Mouse (Mus musculus) MEL (cell line): ENCODE data around the gene Prr15l. TPM values are rescaled to one million over a fixed set of nuclear protein-coding genes. Genes with fewer than 3 reads are reported as not detected.

Source experiments
- DNase-seq: peaks from one replicate; pipeline ENCODE4 v3.0.0; 2011; ENCODE audit warnings: low read depth, low spot score
- H3K27ac ChIP-seq: 2 replicates; pipeline ENCODE4 v1.5.1; 2012; ENCODE audit warnings: low read depth, mild to moderate bottlenecking, control low read depth, low read length, moderate library complexity; ENCODE audit not compliant: control insufficient read depth
- H3K27me3 ChIP-seq, 2 experiments: fragments of 150-350 bp in 1 of 2; sonication (generic) in 1 of 2; 2 replicates each; pipeline ENCODE4 v1.6.1; 2012; ENCODE audit warnings: low read length in 2 of 2, mild to moderate bottlenecking in 2 of 2, improper control_type of control experiment in 1 of 2, moderate library complexity in 1 of 2; ENCODE audit not compliant: insufficient read depth in 2 of 2, control insufficient read depth in 1 of 2
- H3K36me3 ChIP-seq, 2 experiments: 2 replicates each; pipeline ENCODE4 v1.6.1; 2012 to 2014; ENCODE audit warnings: low read length in 2 of 2, improper control_type of control experiment in 1 of 2, inconsistent platforms in 1 of 2, mild to moderate bottlenecking in 1 of 2; ENCODE audit not compliant: insufficient read depth in 2 of 2, control insufficient read depth in 1 of 2
- H3K4me1 ChIP-seq, 2 experiments: fragments of 150-350 bp in 1 of 2; sonication (generic) in 1 of 2; 2 replicates each; pipeline ENCODE4 v1.6.1; 2012; ENCODE audit warnings: low read length in 2 of 2, improper control_type of control experiment in 1 of 2, mild to moderate bottlenecking in 1 of 2; ENCODE audit not compliant: insufficient read depth in 2 of 2, control insufficient read depth in 1 of 2
- H3K4me3 ChIP-seq, 2 experiments: fragments of 150-350 bp in 1 of 2; sonication (generic) in 1 of 2; 2 replicates each; pipeline ENCODE4 v1.5.1; 2012; ENCODE audit warnings: low read depth in 2 of 2, low read length in 2 of 2, mild to moderate bottlenecking in 2 of 2, moderate library complexity in 2 of 2, control low read depth in 1 of 2, improper control_type of control experiment in 1 of 2; ENCODE audit not compliant: control insufficient read depth in 1 of 2, insufficient read depth in 1 of 2
- H3K79me2 ChIP-seq: 2 replicates; pipeline ENCODE4 v1.6.1; 2012; ENCODE audit warnings: mild to moderate bottlenecking, low read length, moderate library complexity; ENCODE audit not compliant: control insufficient read depth, poor library complexity, insufficient read depth
- H3K9ac ChIP-seq: 2 replicates; pipeline ENCODE4 v1.6.1; 2012; ENCODE audit warnings: low read depth, mild to moderate bottlenecking, control low read depth, low read length, moderate library complexity; ENCODE audit not compliant: control insufficient read depth, poor library complexity, severe bottlenecking
- H3K9me3 ChIP-seq: fragments of 150-350 bp; sonication (generic); replicated peaks from 2 replicates; pipeline ENCODE4 v1.6.1; 2012; ENCODE audit warnings: mild to moderate bottlenecking, low read length, improper control_type of control experiment, moderate library complexity; ENCODE audit not compliant: insufficient read depth
- BHLHE40 ChIP-seq: IDR thresholded peaks from 2 replicates; pipeline ENCODE4 v1.6.1; 2012; ENCODE audit warnings: low read depth, mild to moderate bottlenecking, inconsistent platforms, low read length, improper control_type of control experiment, borderline replicate concordance
- CHD2 ChIP-seq: IDR thresholded peaks from 2 replicates; pipeline ENCODE4 v1.6.1; 2011; ENCODE audit warnings: low read length, improper control_type of control experiment
- CTCF ChIP-seq, 3 experiments: IDR thresholded peaks in 2 of 3; conservative IDR thresholded peaks in 1 of 3; 2 replicates each; pipeline ENCODE4 v1.5.1; 2011 to 2012; ENCODE audit warnings: low read length in 3 of 3, low read depth in 2 of 3, mild to moderate bottlenecking in 2 of 3, improper control_type of control experiment in 1 of 3, inconsistent platforms in 1 of 3, mixed read lengths in 1 of 3, moderate library complexity in 1 of 3; ENCODE audit not compliant: control insufficient read depth in 1 of 3, insufficient read depth in 1 of 3, poor library complexity in 1 of 3, severe bottlenecking in 1 of 3
- E2F4 ChIP-seq: IDR thresholded peaks from 2 replicates; pipeline ENCODE4 v1.6.1; 2011; ENCODE audit warnings: low read depth, low read length, improper control_type of control experiment, borderline replicate concordance
- ETS1 ChIP-seq: IDR thresholded peaks from 2 replicates; pipeline ENCODE4 v1.6.1; 2012; ENCODE audit warnings: low read depth, mild to moderate bottlenecking, inconsistent platforms, low read length, improper control_type of control experiment, moderate library complexity
- GATA1 ChIP-seq: IDR thresholded peaks from 2 replicates; pipeline ENCODE4 v1.6.1; 2011; ENCODE audit warnings: low read depth, low read length, improper control_type of control experiment
- HCFC1 ChIP-seq: IDR thresholded peaks from 2 replicates; pipeline ENCODE4 v1.6.1; 2012; ENCODE audit warnings: low read depth, mild to moderate bottlenecking, inconsistent platforms, low read length, improper control_type of control experiment, moderate library complexity
- JUND ChIP-seq: IDR thresholded peaks from 2 replicates; pipeline ENCODE4 v1.6.1; 2011; ENCODE audit warnings: low read depth, mild to moderate bottlenecking, improper control_type of control experiment, low read length
- KAT2A ChIP-seq: conservative IDR thresholded peaks from 2 replicates; pipeline ENCODE4 v1.6.1; 2012; ENCODE audit warnings: low read depth, low read length, improper control_type of control experiment, inconsistent platforms
- MAX ChIP-seq: IDR thresholded peaks from 2 replicates; pipeline ENCODE4 v1.6.1; 2011; ENCODE audit warnings: low read length, improper control_type of control experiment
- MEF2A ChIP-seq: IDR thresholded peaks from 2 replicates; pipeline ENCODE4 v1.6.1; 2014; ENCODE audit warnings: low read depth, mild to moderate bottlenecking, inconsistent platforms, low read length, improper control_type of control experiment; ENCODE audit not compliant: poor library complexity, insufficient replicate concordance, severe bottlenecking; ENCODE audit errors: extremely low read depth
- MYB ChIP-seq: IDR thresholded peaks from 2 replicates; pipeline ENCODE4 v1.6.1; 2011; ENCODE audit warnings: mild to moderate bottlenecking, low read depth, low read length, improper control_type of control experiment
- MYC ChIP-seq: IDR thresholded peaks from 2 replicates; pipeline ENCODE4 v1.6.1; 2011; ENCODE audit warnings: low read depth, mild to moderate bottlenecking, low read length, improper control_type of control experiment, moderate library complexity
- NRF1 ChIP-seq: IDR thresholded peaks from 2 replicates; pipeline ENCODE4 v1.6.1; 2014; ENCODE audit warnings: low read depth, mild to moderate bottlenecking, inconsistent platforms, low read length, improper control_type of control experiment, moderate library complexity; ENCODE audit not compliant: poor library complexity, insufficient read depth, severe bottlenecking
- POLR2A ChIP-seq, 2 experiments: IDR thresholded peaks; 2 replicates each; pipeline ENCODE4 v1.6.1; 2011 to 2012; ENCODE audit warnings: low read length in 2 of 2, mild to moderate bottlenecking in 2 of 2, control low read depth in 1 of 2, improper control_type of control experiment in 1 of 2, low read depth in 1 of 2, moderate library complexity in 1 of 2; ENCODE audit not compliant: control insufficient read depth in 1 of 2, insufficient read depth in 1 of 2, poor library complexity in 1 of 2
- POLR2AphosphoS2 ChIP-seq: IDR thresholded peaks from 2 replicates; pipeline ENCODE4 v1.6.1; 2011; ENCODE audit warnings: low read length, improper control_type of control experiment
- RAD21 ChIP-seq: IDR thresholded peaks from 2 replicates; pipeline ENCODE4 v1.6.1; 2011; ENCODE audit warnings: mild to moderate bottlenecking, low read depth, low read length, improper control_type of control experiment
- SIN3A ChIP-seq: IDR thresholded peaks from 2 replicates; pipeline ENCODE4 v1.6.1; 2012; ENCODE audit warnings: low read length, improper control_type of control experiment, inconsistent platforms
- SMC3 ChIP-seq: IDR thresholded peaks from 2 replicates; pipeline ENCODE4 v1.6.1; 2011; ENCODE audit warnings: low read depth, low read length, improper control_type of control experiment
- TBP ChIP-seq: IDR thresholded peaks from 2 replicates; pipeline ENCODE4 v1.8.0; 2011; ENCODE audit warnings: low read depth, low read length, improper control_type of control experiment
- TCF12 ChIP-seq: IDR thresholded peaks from 2 replicates; pipeline ENCODE4 v1.6.1; 2014; ENCODE audit warnings: low read depth, mild to moderate bottlenecking, inconsistent platforms, low read length, improper control_type of control experiment, moderate library complexity
- UBTF ChIP-seq: IDR thresholded peaks from 2 replicates; pipeline ENCODE4 v1.6.1; 2012; ENCODE audit warnings: low read depth, mild to moderate bottlenecking, inconsistent platforms, low read length, improper control_type of control experiment, moderate library complexity, borderline replicate concordance; ENCODE audit not compliant: insufficient read depth
- ZC3H11A ChIP-seq: IDR thresholded peaks from 2 replicates; pipeline ENCODE4 v1.6.1; 2012; ENCODE audit warnings: low read depth, mild to moderate bottlenecking, inconsistent platforms, low read length, improper control_type of control experiment
- ZKSCAN1 ChIP-seq: IDR thresholded peaks from 2 replicates; pipeline ENCODE4 v1.6.1; 2012; ENCODE audit warnings: low read depth, mild to moderate bottlenecking, inconsistent platforms, low read length, improper control_type of control experiment, moderate library complexity
- ZMIZ1 ChIP-seq: IDR thresholded peaks from 2 replicates; pipeline ENCODE4 v1.6.1; 2012; ENCODE audit warnings: low read depth, mild to moderate bottlenecking, inconsistent platforms, low read length, improper control_type of control experiment, moderate library complexity
- ZNF384 ChIP-seq: IDR thresholded peaks from 2 replicates; pipeline ENCODE4 v1.6.1; 2012; ENCODE audit warnings: low read depth, mild to moderate bottlenecking, inconsistent platforms, low read length, improper control_type of control experiment
- polyA plus RNA-seq, 2 experiments: library from polyadenylated mRNA; stranded (reverse) in 1 of 2; unstranded in 1 of 2; fragments of >175 nt in 1 of 2; fragments of >200 nt in 1 of 2; gene quantifications; 2 replicates each; pipeline versions ENCODE4 v1.2.1 to v1.2.4; 2012; ENCODE audit warnings: low replicate concordance in 2 of 2, low read depth in 1 of 2; ENCODE audit not compliant: insufficient read length in 2 of 2, insufficient read depth in 1 of 2, missing spikeins in 1 of 2
- total RNA-seq: library from RNA; depleted of rRNA; stranded (reverse); fragments of 300-350 nt; gene quantifications from 2 replicates; pipeline ENCODE4 v1.2.3, GENCODE M21; 2012

Gene Prr15l
- total and polyA plus RNA-seq, 3 experiments = 0.08 to 0.19 TPM; not detected in 1

DNA sequence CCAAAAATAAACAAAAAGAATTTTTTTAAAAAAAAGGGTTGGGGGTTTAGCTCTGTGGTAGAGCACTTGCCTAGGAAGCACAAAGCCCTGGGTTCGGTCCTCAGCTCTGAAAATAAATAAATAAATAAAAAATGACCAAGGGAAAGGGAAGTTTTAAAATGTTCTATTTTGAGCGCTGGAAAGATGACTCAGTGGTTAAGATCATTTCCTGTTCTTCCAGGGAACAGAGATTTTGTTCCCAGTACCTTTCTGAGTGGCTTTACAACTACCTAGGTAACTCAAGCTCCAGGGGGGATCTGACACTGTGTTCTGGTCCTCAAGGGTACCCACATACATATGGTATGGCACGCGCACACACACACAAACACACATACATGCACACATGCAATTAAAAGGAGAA lies 32.0 kb upstream of the Prr15l start:
- no peaks in the 10 kb centered on the region for H3K4me1 ChIP-seq
- H3K4me3 ChIP-seq = no peak overlapping the region
- no peaks in the 10 kb centered on the region for H3K9me3 ChIP-seq
- peaks cover 24 to 31% of the 10 kb centered on the region in 2 experiments for H3K27me3 ChIP-seq
- no peak for DNase-seq
- no peak overlapping the region for H3K9ac ChIP-seq
- no peaks in the 10 kb centered on the region for H3K36me3 ChIP-seq
- H3K79me2 ChIP-seq = no peaks in the 10 kb centered on the region
- TF ChIP-seq ZC3H11A = no peak
- no peak for TF ChIP-seq POLR2AphosphoS2
- TF ChIP-seq KAT2A = no peak
- TF ChIP-seq HCFC1 = no peak
- TF ChIP-seq MYB = no peak
- TF ChIP-seq MYC = no peak
- no peak for TF ChIP-seq MAX
- no peak for TF ChIP-seq SMC3
- no peak for TF ChIP-seq CHD2
- no peak for TF ChIP-seq ETS1
- TF ChIP-seq TCF12 = no peak
- no peak for TF ChIP-seq ZMIZ1
- TF ChIP-seq SIN3A = no peak
- TF ChIP-seq RAD21 = no peak
- TF ChIP-seq JUND = no peak
- H3K27ac ChIP-seq = no peak overlapping the region

DNA sequence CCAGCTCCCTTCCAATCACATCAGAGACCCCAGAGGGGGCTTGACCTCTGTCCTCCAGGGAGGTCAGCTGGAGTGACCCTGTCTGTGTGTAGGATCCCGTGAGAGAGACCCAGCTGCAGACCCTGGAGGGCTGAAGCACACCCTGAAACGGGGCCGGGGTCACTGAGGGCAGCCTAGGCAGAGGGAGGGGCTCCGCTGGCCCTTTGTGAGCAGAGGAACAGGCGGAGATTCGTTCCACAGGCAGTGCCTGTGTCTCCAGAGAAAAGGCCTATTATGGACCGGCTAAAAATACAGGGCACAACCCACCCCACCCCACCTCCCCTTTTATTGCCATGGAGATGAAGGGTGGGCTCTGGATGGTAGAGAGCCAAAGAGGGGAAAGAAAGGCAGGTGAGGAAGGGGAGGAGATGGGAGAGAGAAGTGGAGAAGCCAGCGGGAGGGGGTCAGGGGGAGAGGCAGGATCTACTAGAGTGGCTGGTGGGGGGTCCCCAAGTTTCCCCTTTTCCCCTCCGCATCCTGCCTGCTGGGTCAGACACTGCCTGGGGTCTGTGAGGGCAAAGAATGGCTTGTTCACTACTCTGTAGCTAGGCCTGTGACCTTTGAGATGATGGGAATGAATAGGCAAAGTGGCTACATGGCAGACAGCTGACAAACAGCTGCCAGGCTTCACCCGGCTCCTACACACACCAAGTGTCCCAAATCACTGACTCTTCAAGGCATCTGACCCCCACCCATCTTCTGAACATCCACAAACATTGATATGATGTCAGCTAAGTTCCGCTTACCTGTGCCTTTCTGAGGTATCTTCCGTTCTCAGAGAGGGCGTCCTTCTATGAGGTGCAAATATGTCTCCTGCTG lies 28.2 kb upstream of the Prr15l start:
- no peak for TF ChIP-seq E2F4
- no peak for TF ChIP-seq GATA1
- no peak for TF ChIP-seq ZC3H11A
- no peak for TF ChIP-seq POLR2AphosphoS2
- no peak for TF ChIP-seq MEF2A
- no peak for TF ChIP-seq ZKSCAN1
- no peak for TF ChIP-seq MYB
- no peak for TF ChIP-seq HCFC1
- no peak for TF ChIP-seq NRF1
- TF ChIP-seq ZNF384 = no peak
- no peak for TF ChIP-seq MAX
- TF ChIP-seq BHLHE40 = no peak
- no peak for TF ChIP-seq KAT2A
- TF ChIP-seq TBP = no peak
- TF ChIP-seq CTCF (IDR thresholded peaks at IDR 0.05 in 2 of 3, conservative IDR thresholded peaks at IDR 0.05 in 1 of 3; ENCODE audit: control insufficient read depth in 1 of 3, insufficient read depth in 1 of 3, low read depth in 2 of 3, low read length in 3 of 3, poor library complexity in 1 of 3, severe bottlenecking in 1 of 3) = no peak
- TF ChIP-seq UBTF = no peak
- no peak for TF ChIP-seq POLR2A (IDR thresholded peaks at IDR 0.05; ENCODE audit: control insufficient read depth in 1 of 2, insufficient read depth in 1 of 2, low read depth in 1 of 2, low read length in 2 of 2, poor library complexity in 1 of 2)
- Histone ChIP-seq H3K4me3 (no peak overlapping the region), H3K27ac (no peak overlapping the region), H3K9me3 (no peaks in the 10 kb centered on the region), H3K27me3 (peaks cover 15 to 20% of the 10 kb centered on the region in 2 experiments), H3K79me2 (no peaks in the 10 kb centered on the region), H3K36me3 (no peaks in the 10 kb centered on the region), H3K9ac (no peak overlapping the region), H3K4me1 (no peaks in the 10 kb centered on the region)
- no peak for DNase-seq
